Mouse (Mus musculus) CH12.LX (cell line): Measurements from ENCODE around the gene Nme9. TPM values are rescaled to one million over a fixed set of nuclear protein-coding genes. Genes with fewer than 3 reads are reported as not detected.
A peak's percentile ranks its signal among the peaks of the same experiment; 100 is the strongest.

Experiments used
- DNase-seq: peaks from one replicate; pipeline ENCODE4 v3.0.0-alpha.2; 2013; ENCODE audit errors: extremely low read depth
- H3K27ac ChIP-seq: 2 replicates; pipeline ENCODE4 v1.5.1; 2012; ENCODE audit warnings: low read depth, mild to moderate bottlenecking, control low read depth, moderate library complexity; ENCODE audit not compliant: insufficient read depth
- H3K27me3 ChIP-seq: replicated peaks from 2 replicates; pipeline ENCODE3; 2012; ENCODE audit warnings: inconsistent platforms
- H3K36me3 ChIP-seq, 2 experiments: replicated peaks in 1 of 2; 2 replicates each; pipeline versions ENCODE3 to v1.6.1; 2012; ENCODE audit warnings: inconsistent platforms in 1 of 2, low read length in 1 of 2, mild to moderate bottlenecking in 1 of 2, mixed read lengths in 1 of 2, moderate library complexity in 1 of 2; ENCODE audit not compliant: control insufficient read depth in 1 of 2, insufficient read depth in 1 of 2
- H3K4me1 ChIP-seq, 2 experiments: 2 replicates each; pipeline ENCODE4 v1.6.1; 2012; ENCODE audit warnings: inconsistent platforms in 1 of 2, moderate library complexity in 1 of 2; ENCODE audit not compliant: insufficient read depth in 2 of 2, control insufficient read depth in 1 of 2
- H3K4me2 ChIP-seq: 2 replicates; pipeline ENCODE4 v1.6.1; 2012; ENCODE audit warnings: low read depth, mild to moderate bottlenecking, control low read depth; ENCODE audit not compliant: poor library complexity, insufficient read depth, severe bottlenecking
- H3K4me3 ChIP-seq, 3 experiments: fragments of 150-350 bp in 1 of 3; sonication (generic) in 1 of 3; replicated peaks in 1 of 3; 2 replicates each; pipeline versions ENCODE3 to v1.5.1; 2011 to 2012; ENCODE audit warnings: low read depth in 2 of 3, low read length in 2 of 3, mild to moderate bottlenecking in 2 of 3, moderate library complexity in 2 of 3, control low read depth in 1 of 3, improper control_type of control experiment in 1 of 3, inconsistent platforms in 1 of 3, mixed read lengths in 1 of 3; ENCODE audit not compliant: poor library complexity in 1 of 3
- H3K79me2 ChIP-seq: replicated peaks from 2 replicates; pipeline ENCODE4 v1.6.1; 2012; ENCODE audit warnings: mild to moderate bottlenecking, moderate library complexity; ENCODE audit not compliant: control insufficient read depth, poor library complexity, insufficient read depth, severe bottlenecking; ENCODE audit errors: extremely low read depth
- H3K9ac ChIP-seq: 2 replicates; pipeline ENCODE4 v1.6.1; 2012; ENCODE audit warnings: low read depth, mild to moderate bottlenecking, control low read depth, moderate library complexity; ENCODE audit not compliant: insufficient read depth
- H3K9me3 ChIP-seq: replicated peaks from 2 replicates; pipeline ENCODE3; 2012; ENCODE audit warnings: low read length, inconsistent platforms, mixed read lengths
- CHD1 ChIP-seq: IDR thresholded peaks from 2 replicates; pipeline ENCODE4 v1.6.1; 2012; ENCODE audit warnings: low read depth, low read length, improper control_type of control experiment, inconsistent platforms
- CTCF ChIP-seq, 2 experiments: IDR thresholded peaks in 1 of 2; conservative IDR thresholded peaks in 1 of 2; 2 replicates each; pipeline ENCODE4 v1.5.1; 2011 to 2012; ENCODE audit warnings: low read depth in 2 of 2, low read length in 2 of 2, improper control_type of control experiment in 1 of 2, inconsistent platforms in 1 of 2, mild to moderate bottlenecking in 1 of 2, moderate library complexity in 1 of 2
- E2F4 ChIP-seq: IDR thresholded peaks from 2 replicates; pipeline ENCODE4 v1.6.1; 2011; ENCODE audit warnings: low read depth, low read length, improper control_type of control experiment; ENCODE audit not compliant: insufficient replicate concordance
- ELF1 ChIP-seq: IDR thresholded peaks from 2 replicates; pipeline ENCODE4 v1.6.1; 2014; ENCODE audit warnings: low read depth, mild to moderate bottlenecking, inconsistent platforms, low read length, improper control_type of control experiment
- ETS1 ChIP-seq: conservative IDR thresholded peaks from 2 replicates; pipeline ENCODE4 v1.6.1; 2012; ENCODE audit warnings: low read depth, mild to moderate bottlenecking, inconsistent platforms, low read length, improper control_type of control experiment, moderate library complexity
- GABPA ChIP-seq: IDR thresholded peaks from 2 replicates; pipeline ENCODE4 v1.6.1; 2012; ENCODE audit warnings: low read depth, low read length, improper control_type of control experiment, inconsistent platforms; ENCODE audit not compliant: insufficient replicate concordance
- HCFC1 ChIP-seq: IDR thresholded peaks from 2 replicates; pipeline ENCODE4 v1.6.1; 2012; ENCODE audit warnings: low read depth, mild to moderate bottlenecking, inconsistent platforms, low read length, improper control_type of control experiment
- MEF2A ChIP-seq: IDR thresholded peaks from 2 replicates; pipeline ENCODE4 v1.6.1; 2014; ENCODE audit warnings: low read depth, mild to moderate bottlenecking, inconsistent platforms, low read length, improper control_type of control experiment, borderline replicate concordance
- MXI1 ChIP-seq: IDR thresholded peaks from 2 replicates; pipeline ENCODE4 v1.6.1; 2011; ENCODE audit warnings: mild to moderate bottlenecking, low read depth, low read length, improper control_type of control experiment
- NELFE ChIP-seq: IDR thresholded peaks from 2 replicates; pipeline ENCODE4 v1.6.1; 2011; ENCODE audit warnings: low read depth, low read length, improper control_type of control experiment
- NRF1 ChIP-seq: IDR thresholded peaks from 2 replicates; pipeline ENCODE4 v1.6.1; 2014; ENCODE audit warnings: low read depth, mild to moderate bottlenecking, inconsistent platforms, low read length, improper control_type of control experiment, moderate library complexity
- PAX5 ChIP-seq: IDR thresholded peaks from 2 replicates; pipeline ENCODE4 v1.6.1; 2012; ENCODE audit warnings: low read length, inconsistent platforms, mixed read lengths
- POLR2AphosphoS2 ChIP-seq: IDR thresholded peaks from 2 replicates; pipeline ENCODE4 v1.6.1; 2011; ENCODE audit warnings: low read depth, low read length, improper control_type of control experiment
- RAD21 ChIP-seq: IDR thresholded peaks from 2 replicates; pipeline ENCODE4 v1.6.1; 2011; ENCODE audit warnings: low read depth, mild to moderate bottlenecking, low read length, improper control_type of control experiment, moderate library complexity
- RCOR1 ChIP-seq: conservative IDR thresholded peaks from 2 replicates; pipeline ENCODE4 v1.6.1; 2012; ENCODE audit warnings: low read depth, mild to moderate bottlenecking, inconsistent platforms, low read length, improper control_type of control experiment
- SMC3 ChIP-seq: IDR thresholded peaks from 2 replicates; pipeline ENCODE4 v1.6.1; 2011; ENCODE audit warnings: low read depth, low read length, improper control_type of control experiment
- TBP ChIP-seq: conservative IDR thresholded peaks from 2 replicates; pipeline ENCODE4 v1.6.1; 2011; ENCODE audit warnings: low read depth, low read length, improper control_type of control experiment
- TCF12 ChIP-seq: IDR thresholded peaks from 2 replicates; pipeline ENCODE4 v1.6.1; 2014; ENCODE audit warnings: low read depth, mild to moderate bottlenecking, inconsistent platforms, low read length, improper control_type of control experiment
- UBTF ChIP-seq: IDR thresholded peaks from 2 replicates; pipeline ENCODE4 v1.6.1; 2012; ENCODE audit warnings: low read depth, mild to moderate bottlenecking, inconsistent platforms, low read length, improper control_type of control experiment, moderate library complexity
- USF1 ChIP-seq: IDR thresholded peaks from 2 replicates; pipeline ENCODE4 v1.6.1; 2014; ENCODE audit warnings: low read depth, mild to moderate bottlenecking, inconsistent platforms, low read length, improper control_type of control experiment
- USF2 ChIP-seq: conservative IDR thresholded peaks from 2 replicates; pipeline ENCODE4 v1.6.1; 2011; ENCODE audit warnings: low read depth, low read length, improper control_type of control experiment
- dilution Hi-C: fragments of 300-500 bp; cut with MboI; formaldehyde crosslinking; loops from 2 replicates; pipeline ENCODE4 v1.14.3; 2020; ENCODE audit warnings: low sequenced_read_pairs; ENCODE audit not compliant: extremely low pct_unique_long_range_greater_than_20kb, extremely low pct_ligation_motif_present
- in situ Hi-C: fragments of 300-500 bp; cut with MboI; formaldehyde crosslinking; loops from 3 replicates; pipeline ENCODE4 v1.14.3; 2019; ENCODE audit warnings: low sequenced_read_pairs, low pct_ligation_motif_present, low pct_unique_long_range_greater_than_20kb, mixed read lengths
- polyA plus RNA-seq: library from polyadenylated mRNA; unstranded; fragments of >175 nt; gene quantifications from 2 replicates; pipeline ENCODE4 v1.2.1, GENCODE M21; 2012; ENCODE audit warnings: low read depth; ENCODE audit not compliant: insufficient read length
- total RNA-seq, 2 experiments: library from RNA; depleted of rRNA; stranded (reverse); fragments of 300-350 nt in 1 of 2; fragments of >200 nt in 1 of 2; gene quantifications; 2 replicates each; pipeline ENCODE4 v1.2.3; 2012 to 2014

Gene Nme9
- total and polyA plus RNA-seq, 3 experiments = not detected

DNA sequence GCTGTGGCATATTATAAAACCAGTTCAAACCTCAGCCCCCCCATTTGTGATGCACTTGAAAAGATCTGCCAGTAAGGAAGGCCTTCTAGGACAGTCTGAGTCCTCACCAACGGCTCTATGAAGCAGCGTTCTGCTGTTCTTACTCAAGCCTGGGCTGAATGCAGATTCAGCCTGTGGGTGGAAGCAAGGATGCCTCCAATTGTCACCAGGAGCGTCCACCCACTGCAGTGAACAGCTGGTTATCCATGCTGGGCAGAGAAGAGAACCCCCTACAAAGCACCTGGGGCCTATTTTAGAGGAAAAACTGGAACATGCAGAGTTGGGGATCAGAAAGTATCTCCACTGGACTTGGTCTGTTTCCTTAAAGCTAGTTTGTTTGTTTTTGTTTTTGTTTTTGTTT lies 21.4 kb upstream of the Nme9 start:
- no peak for DNase-seq
- Histone ChIP-seq H3K9ac (no peak overlapping the region), H3K9me3 (no peaks in the 10 kb centered on the region), H3K79me2 (no peaks in the 10 kb centered on the region), H3K4me3 (no peak overlapping the region)
- in situ Hi-C loops = no loop called here
- no peak for TF ChIP-seq MXI1
- TF ChIP-seq POLR2AphosphoS2 = no peak
- TF ChIP-seq RCOR1 = no peak
- TF ChIP-seq UBTF = no peak
- no peak for TF ChIP-seq ELF1
- TF ChIP-seq TBP = no peak
- TF ChIP-seq SMC3 = no peak
- no peak for TF ChIP-seq RAD21
- TF ChIP-seq MEF2A = no peak
- TF ChIP-seq CHD1 = no peak
- no peak for TF ChIP-seq TCF12
- TF ChIP-seq NELFE = no peak
- no peak for TF ChIP-seq PAX5
- no peak for TF ChIP-seq ETS1
- no peak for TF ChIP-seq GABPA
- no peak for TF ChIP-seq E2F4
- TF ChIP-seq HCFC1 = no peak
- TF ChIP-seq, all 38 proteins: peak for 0
- Histone ChIP-seq H3K4me1 (no peaks in the 10 kb centered on the region), H3K4me2 (no peak overlapping the region), H3K36me3 (no peaks in the 10 kb centered on the region), H3K27ac (no peak overlapping the region), H3K27me3 (peaks cover 4% of the 10 kb centered on the region)
- dilution Hi-C loops = no loop called here

DNA sequence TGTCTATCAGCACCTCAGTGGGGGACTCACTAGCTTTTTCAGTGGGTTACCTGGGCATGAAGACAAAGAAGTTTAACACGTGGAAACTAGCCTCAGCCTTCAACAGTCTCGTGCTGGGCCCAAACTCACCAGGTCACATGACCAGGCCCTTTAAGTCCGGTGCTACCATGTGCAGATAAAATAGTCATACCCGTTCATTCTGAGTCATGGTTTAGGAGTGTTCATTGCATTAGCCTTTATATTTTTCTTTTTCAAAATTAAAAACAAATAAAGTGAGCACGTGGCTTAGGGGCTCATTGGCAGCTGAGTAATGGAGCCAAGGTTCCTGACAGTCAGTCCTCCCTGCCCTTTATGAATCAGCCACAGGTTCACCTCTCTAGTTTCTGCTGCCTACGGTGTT lies 20.5 kb upstream of the Nme9 start:
- no peak for DNase-seq
- Histone ChIP-seq H3K4me3 (no peak overlapping the region), H3K36me3 (no peaks in the 10 kb centered on the region), H3K9ac (no peak overlapping the region), H3K4me2 (no peak overlapping the region), H3K9me3 (no peaks in the 10 kb centered on the region), H3K27me3 (peaks cover 12% of the 10 kb centered on the region), H3K79me2 (no peaks in the 10 kb centered on the region), H3K27ac (no peak overlapping the region), H3K4me1 (no peaks in the 10 kb centered on the region)
- TF ChIP-seq USF1 (0 out of 2 replicates have a peak, but pooled peaks have one; percentile 3), RCOR1 (no peak), CTCF (conservative IDR thresholded peaks at IDR 0.05 in 1 of 2, IDR thresholded peaks at IDR 0.05 in 1 of 2; ENCODE audit: low read depth in 2 of 2, low read length in 2 of 2) (no peak), NRF1 (no peak), USF2 (0 out of 2 replicates have a peak, but pooled peaks have one; percentile 7)
- in situ Hi-C loops = no loop called here
- dilution Hi-C loops = no loop called here
